7 mouse cellular contexts compared by ENCODE assay signal in the genomic region with DNA sequence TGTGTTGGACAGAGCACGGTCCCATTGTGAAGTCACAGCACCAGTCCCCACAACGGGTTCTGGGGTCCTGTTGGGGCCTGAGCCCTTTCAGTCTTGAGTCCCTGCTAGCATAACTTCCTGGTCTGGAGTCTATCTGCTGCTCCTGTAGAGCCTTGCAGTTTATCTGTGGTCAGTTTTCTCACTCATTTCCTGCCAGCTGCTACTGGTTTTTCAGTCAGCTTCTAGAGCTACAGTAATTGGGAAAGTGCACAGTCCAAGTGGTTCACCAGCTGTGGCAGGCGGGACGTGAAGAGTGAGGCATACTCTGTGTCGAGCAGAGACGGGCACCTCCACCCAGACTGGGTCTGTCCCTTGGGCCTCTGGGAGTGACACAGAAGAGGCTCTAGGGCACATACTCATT.
A peak's percentile ranks its signal among the peaks of the same experiment; 100 is the strongest.
DNase-seq lines count a peak whose midpoint lies in the region; ATAC-seq lines count a peak whose summit lies in the region.

No protein-coding gene starts in this region.

- ATAC-seq in heart, embryonic 11.5 days (replicated peaks; ENCODE audit: insufficient number of reproducible peaks, low FRiP score, low TSS enrichment) = no peak; the same call in 1 of the 2 replicates
- ATAC-seq in liver, embryonic 11.5 days (replicated peaks; ENCODE audit: low FRiP score) = peak; percentile 60
- ATAC-seq in hindbrain, embryonic 16.5 days = no peak

- no peaks in the 10 kb centered on the region for H3K36me3 ChIP-seq in heart, embryonic 11.5 days (ENCODE audit: control insufficient read depth, insufficient read depth, low read length)
- H3K36me3 ChIP-seq in liver, embryonic 11.5 days (ENCODE audit: control insufficient read depth, insufficient read depth, low read length) = no peaks in the 10 kb centered on the region
- no peaks in the 10 kb centered on the region for H3K36me3 ChIP-seq in hindbrain, embryonic 16.5 days (ENCODE audit: control insufficient read depth, insufficient read depth, low read length)

- H3K4me3 ChIP-seq in heart, embryonic 11.5 days (ENCODE audit: low read depth, low read length) = no peak overlapping the region
- no peak overlapping the region for H3K4me3 ChIP-seq in liver, embryonic 11.5 days (ENCODE audit: low read depth, low read length)
- no peak overlapping the region for H3K4me3 ChIP-seq in hindbrain, embryonic 16.5 days (ENCODE audit: low read length)

- H3K9ac ChIP-seq in heart, embryonic 11.5 days (ENCODE audit: low read depth, low read length) = no peak overlapping the region
- H3K9ac ChIP-seq in liver, embryonic 11.5 days (ENCODE audit: low read depth, low read length) = no peak overlapping the region
- H3K9ac ChIP-seq in hindbrain, embryonic 16.5 days (ENCODE audit: low read depth, low read length) = no peak overlapping the region

- 38% methylated on average over 6 of the region's 6 CpGs for WGBS in heart, embryonic 11.5 days (ENCODE audit: insufficient replicate concordance)
- 31% methylated on average over 6 of the region's 6 CpGs for WGBS in liver, embryonic 11.5 days
- 62% methylated on average over 6 of the region's 6 CpGs for WGBS in hindbrain, embryonic 16.5 days

- peak overlapping the region; percentile 18; the same call in 1 of the 2 replicates for H3K27ac ChIP-seq in heart, embryonic 11.5 days (ENCODE audit: low read depth, low read length)
- peak overlapping the region; percentile 81 for H3K27ac ChIP-seq in liver, embryonic 11.5 days (ENCODE audit: low read depth, low read length)
- H3K27ac ChIP-seq in hindbrain, embryonic 16.5 days (ENCODE audit: low read depth, low read length) = no peak overlapping the region

- H3K9me3 ChIP-seq in heart, embryonic 11.5 days (replicated peaks; ENCODE audit: control insufficient read depth, low read length) = no peaks in the 10 kb centered on the region; the same call in 1 of the 2 replicates
- H3K9me3 ChIP-seq in liver, embryonic 11.5 days (ENCODE audit: control insufficient read depth, low read length) = no peaks in the 10 kb centered on the region
- no peaks in the 10 kb centered on the region; the same call in 1 of the 2 replicates for H3K9me3 ChIP-seq in hindbrain, embryonic 16.5 days (ENCODE audit: control insufficient read depth, low read length)

- peak; percentile 90 for DNase-seq in A20 (ENCODE audit: low read depth, low spot score)
- peak; percentile 58 for DNase-seq in CD4-positive, CD25-positive, alpha-beta regulatory T cell, adult 2 months (ENCODE audit: low read depth, low spot score)
- DNase-seq in liver, embryonic 11.5 days (ENCODE audit: low spot score) = peak; percentile 52
- peak; percentile 77 for DNase-seq in thymus, postnatal 0 days (ENCODE audit: low spot score)
- no peak for DNase-seq in adrenal gland, postnatal 36 days

- peaks cover 26% of the 10 kb centered on the region for H3K4me1 ChIP-seq in heart, embryonic 11.5 days (ENCODE audit: control insufficient read depth, insufficient read depth, low read length)
- H3K4me1 ChIP-seq in liver, embryonic 11.5 days (replicated peaks; ENCODE audit: control insufficient read depth, insufficient read depth, low read length) = peaks cover 19% of the 10 kb centered on the region
- H3K4me1 ChIP-seq in hindbrain, embryonic 16.5 days (ENCODE audit: control insufficient read depth, insufficient read depth, low read depth, low read length) = no peaks in the 10 kb centered on the region

- H3K4me2 ChIP-seq in heart, embryonic 11.5 days = no peak overlapping the region
- no peak overlapping the region; the same call in 1 of the 2 replicates for H3K4me2 ChIP-seq in liver, embryonic 11.5 days
- no peak overlapping the region for H3K4me2 ChIP-seq in hindbrain, embryonic 16.5 days (ENCODE audit: low read length)

- no peaks in the 10 kb centered on the region for H3K27me3 ChIP-seq in heart, embryonic 11.5 days (ENCODE audit: control insufficient read depth, insufficient read depth, low read length)
- H3K27me3 ChIP-seq in liver, embryonic 11.5 days (replicated peaks; ENCODE audit: control insufficient read depth, insufficient read depth, low read length) = no peaks in the 10 kb centered on the region
- H3K27me3 ChIP-seq in hindbrain, embryonic 16.5 days (replicated peaks; ENCODE audit: control insufficient read depth, insufficient read depth, low read length) = no peaks in the 10 kb centered on the region

Comparison
In these comparisons a context has a peak if more than half of its experiments do, and no peak if none do; other contexts are left out.
1. DNase-seq: peak in A20 (single experiment), CD4-positive, CD25-positive, alpha-beta regulatory T cell, adult 2 months (single experiment), liver, embryonic 11.5 days (single experiment) and thymus, postnatal 0 days (single experiment); none in adrenal gland, postnatal 36 days (0 of 2).